9 mouse cellular contexts compared by ENCODE assay signal in genomic region chr6:128425046-128425445, GRCm38 (mm10). TPM values are rescaled to one million over a fixed set of nuclear protein-coding genes. Genes with fewer than 3 reads are reported as not detected.
DNase-seq lines count a peak whose midpoint lies in the region; ATAC-seq and TF ChIP-seq lines count a peak whose summit lies in the region.
"Had no signal": no experiment of that assay in that cellular context is flagged by ENCODE, and none has a peak within 500 bp of the region (broad histone marks: within the 10 kb centered on the region; RNA-seq: fewer than 3 reads in every experiment).

No protein-coding gene starts in this region.

- no peak for TF ChIP-seq CTCF in heart, adult 2 months (IDR thresholded peaks at IDR 0.05)

- intact Hi-C loops in heart, adult 2 months (cut with DNase I), result no loop called here

- H3K4me3 ChIP-seq in heart, adult 2 months, result peak overlapping the region; percentile 81
- H3K4me3 ChIP-seq in liver, embryonic 12.5 days, result peak overlapping the region; percentile 73

- DNase-seq in heart, adult 2 months, result no peak
- no peak for DNase-seq in heart, adult 8-10 months (ENCODE audit: low spot score)
- peak; percentile 24 for DNase-seq in thymus, postnatal 4 days
- no peak for DNase-seq in thymus, postnatal 10 days (ENCODE audit: low spot score in 2 of 2)
- DNase-seq in retina, postnatal 1 day, result no peak
- DNase-seq in layer of hippocampus, postnatal 14 days (ENCODE audit: low spot score in 2 of 2), result no peak
- no peak for DNase-seq in urinary bladder, postnatal 4 days (ENCODE audit: low spot score in 2 of 2)

- no peaks in the 10 kb centered on the region for H3K79me2 ChIP-seq in heart, adult 2 months (replicated peaks; ENCODE audit: control insufficient read depth, insufficient read depth, low read length)

- TF ChIP-seq POLR2A in heart, adult 2 months (IDR thresholded peaks at IDR 0.05; ENCODE audit: insufficient read depth, low read depth, low read length), result no peak

- 18% methylated on average over 9 of the region's 9 CpGs for WGBS in heart, adult 2 months
- 16% methylated on average over 9 of the region's 9 CpGs for WGBS in liver, embryonic 12.5 days (ENCODE audit: insufficient replicate concordance)

- H3K27ac ChIP-seq in heart, adult 2 months, result peak overlapping the region; percentile 100
- H3K27ac ChIP-seq in liver, embryonic 12.5 days, result peak overlapping the region; percentile 91

- H3K9me3 ChIP-seq in liver, embryonic 12.5 days (replicated peaks), result no peaks in the 10 kb centered on the region

- no peak overlapping the region for H3K9ac ChIP-seq in heart, adult 2 months (ENCODE audit: low read depth, low read length)
- peak overlapping the region; percentile 79 for H3K9ac ChIP-seq in liver, embryonic 12.5 days

- peak overlapping the region; percentile 80 for H3K4me2 ChIP-seq in liver, embryonic 12.5 days

- H3K4me1 ChIP-seq in heart, adult 2 months (ENCODE audit: control insufficient read depth, insufficient read depth, low read length), result peaks cover 2% of the 10 kb centered on the region
- peaks cover 47% of the 10 kb centered on the region for H3K4me1 ChIP-seq in liver, embryonic 12.5 days

- ATAC-seq in liver, embryonic 12.5 days, result no peak

- H3K27me3 ChIP-seq in heart, adult 2 months (ENCODE audit: control insufficient read depth, insufficient read depth, low read length), result no peaks in the 10 kb centered on the region
- no peaks in the 10 kb centered on the region for H3K27me3 ChIP-seq in liver, embryonic 12.5 days (replicated peaks)

- H3K36me3 ChIP-seq in heart, adult 2 months (ENCODE audit: control insufficient read depth, insufficient read depth, low read length), result no peaks in the 10 kb centered on the region
- peaks cover 30% of the 10 kb centered on the region for H3K36me3 ChIP-seq in liver, embryonic 12.5 days

- TF ChIP-seq EP300 in heart, adult 2 months (IDR thresholded peaks at IDR 0.05; ENCODE audit: insufficient read depth, low read depth, low read length), result no peak

RNA-seq across cellular contexts. Expression of gene Itfg2, which starts 0.3 kb away (rescaled TPM):
- total RNA-seq in heart, adult 2 months (2021), result 10 to 100 TPM; 17.0 to 21.2 TPM
- 11.9 and 21.5 TPM in 2 replicates for polyA plus RNA-seq in heart, adult 2 months (2012; rRNA removed)
- 10 to 100 TPM; 16.0 to 20.0 (median 16.9) TPM for total RNA-seq in heart, adult 8-10 months (2022)
- 18.5 and 20.3 TPM in 2 replicates for polyA plus RNA-seq in liver, embryonic 12.5 days (2016; fragmentation: Nextera tagmentation; extraction: Ambion mirVana)
- 10 to 100 TPM; 18.5 to 29.9 TPM for total RNA-seq in layer of hippocampus, postnatal 14 days (2021)

RNA-seq across cellular contexts. Expression of gene Fkbp4, which starts 13.4 kb away (rescaled TPM):
- total RNA-seq in heart, adult 2 months (2021), result 100 to 1,000 TPM; 351 to 359 TPM
- 206 and 250 TPM in 2 replicates for polyA plus RNA-seq in heart, adult 2 months (2012; rRNA removed)
- 100 to 1,000 TPM; 337 to 380 (median 365) TPM for total RNA-seq in heart, adult 8-10 months (2022)
- 332 and 346 TPM in 2 replicates for polyA plus RNA-seq in liver, embryonic 12.5 days (2016; fragmentation: Nextera tagmentation; extraction: Ambion mirVana)
- 100 to 1,000 TPM in 1 of 2 experiments, 10 to 100 TPM in 1; 90.5 to 105 TPM for total RNA-seq in layer of hippocampus, postnatal 14 days (2021)

RNA-seq across cellular contexts. Expression of gene Nrip2, which starts 25.9 kb away (rescaled TPM):
- total RNA-seq in heart, adult 2 months (2021), result 1 to 10 TPM; 1.6 to 2.4 TPM
- polyA plus RNA-seq in heart, adult 2 months (2012; rRNA removed), result 2.6 and 3.6 TPM in 2 replicates
- 1 to 10 TPM; 1.1 to 1.8 (median 1.3) TPM for total RNA-seq in heart, adult 8-10 months (2022)
- polyA plus RNA-seq in liver, embryonic 12.5 days (2016; fragmentation: Nextera tagmentation; extraction: Ambion mirVana), result 1.3 and 1.6 TPM in 2 replicates
- 10 to 100 TPM in 1 of 2 experiments, 1 to 10 TPM in 1; 8.4 to 10.7 TPM for total RNA-seq in layer of hippocampus, postnatal 14 days (2021)

RNA-seq across cellular contexts. Expression of gene Gm44596, which starts 49.7 kb away (rescaled TPM):
- total RNA-seq in heart, adult 2 months (2021), result not detected
- polyA plus RNA-seq in heart, adult 2 months (2012; rRNA removed), result not detected in 2 replicates
- total RNA-seq in heart, adult 8-10 months (2022), result not detected
- not detected in 2 replicates for polyA plus RNA-seq in liver, embryonic 12.5 days (2016; fragmentation: Nextera tagmentation; extraction: Ambion mirVana)
- total RNA-seq in layer of hippocampus, postnatal 14 days (2021), result not detected
- polyA plus RNA-seq: C2C12 had no signal

RNA-seq across cellular contexts. Expression of gene Tex52, which starts 49.8 kb away (rescaled TPM):
- not detected for total RNA-seq in heart, adult 2 months (2021)
- 0.12 TPM in 1 of 2 replicates, not detected in the other for polyA plus RNA-seq in heart, adult 2 months (2012; rRNA removed)
- total RNA-seq in heart, adult 8-10 months (2022), result not detected
- not detected in 2 replicates for polyA plus RNA-seq in liver, embryonic 12.5 days (2016; fragmentation: Nextera tagmentation; extraction: Ambion mirVana)
- total RNA-seq in layer of hippocampus, postnatal 14 days (2021), result under 1 TPM; 0.67 to 0.74 TPM
